Mouse (Mus musculus): ENCODE measurements around the gene Taar7a.

DNA sequence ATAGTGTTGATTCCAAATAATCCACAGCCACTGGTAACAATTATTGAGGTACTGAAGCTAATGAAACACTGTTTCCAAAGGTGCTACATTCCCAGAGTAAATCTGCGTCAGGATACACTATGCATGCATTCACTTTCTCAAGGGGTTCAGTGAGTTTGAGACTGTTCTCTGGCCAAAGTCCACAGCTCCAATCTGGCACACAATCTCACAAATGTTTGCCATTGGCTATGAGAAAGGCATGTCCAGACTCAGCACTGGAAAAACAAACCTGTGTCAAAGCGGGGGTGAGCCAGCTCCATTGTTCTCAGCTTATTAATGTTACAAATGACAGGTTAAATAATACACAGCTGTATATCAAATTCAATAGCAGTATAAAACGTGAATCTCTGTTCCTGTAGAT, 34.2 kb downstream of the Taar7a start:
- no peak for TF ChIP-seq POLR2A (IDR thresholded peaks at IDR 0.05; ENCODE audit: extremely low read depth, insufficient read depth, low read length)
- TF ChIP-seq CTCF (IDR thresholded peaks at IDR 0.05; ENCODE audit: extremely low read depth, insufficient read depth, low read length), result no peak
